Mouse (Mus musculus) MEL (cell line): ENCODE measurements around the gene Pfkfb4. TPM values are rescaled to one million over a fixed set of nuclear protein-coding genes. Genes with fewer than 3 reads are reported as not detected.

ENCODE experiments used
- DNase-seq: peaks from one replicate; pipeline ENCODE4 v3.0.0; 2011; ENCODE audit warnings: low read depth, low spot score
- H3K27ac ChIP-seq: 2 replicates; pipeline ENCODE4 v1.5.1; 2012; ENCODE audit warnings: low read depth, mild to moderate bottlenecking, control low read depth, low read length, moderate library complexity; ENCODE audit not compliant: control insufficient read depth
- H3K27me3 ChIP-seq, 2 experiments: fragments of 150-350 bp in 1 of 2; sonication (generic) in 1 of 2; 2 replicates each; pipeline ENCODE4 v1.6.1; 2012; ENCODE audit warnings: low read length in 2 of 2, mild to moderate bottlenecking in 2 of 2, improper control_type of control experiment in 1 of 2, moderate library complexity in 1 of 2; ENCODE audit not compliant: insufficient read depth in 2 of 2, control insufficient read depth in 1 of 2
- H3K36me3 ChIP-seq, 2 experiments: 2 replicates each; pipeline ENCODE4 v1.6.1; 2012 to 2014; ENCODE audit warnings: low read length in 2 of 2, improper control_type of control experiment in 1 of 2, inconsistent platforms in 1 of 2, mild to moderate bottlenecking in 1 of 2; ENCODE audit not compliant: insufficient read depth in 2 of 2, control insufficient read depth in 1 of 2
- H3K4me1 ChIP-seq, 2 experiments: fragments of 150-350 bp in 1 of 2; sonication (generic) in 1 of 2; 2 replicates each; pipeline ENCODE4 v1.6.1; 2012; ENCODE audit warnings: low read length in 2 of 2, improper control_type of control experiment in 1 of 2, mild to moderate bottlenecking in 1 of 2; ENCODE audit not compliant: insufficient read depth in 2 of 2, control insufficient read depth in 1 of 2
- H3K4me3 ChIP-seq, 2 experiments: fragments of 150-350 bp in 1 of 2; sonication (generic) in 1 of 2; 2 replicates each; pipeline ENCODE4 v1.5.1; 2012; ENCODE audit warnings: low read depth in 2 of 2, low read length in 2 of 2, mild to moderate bottlenecking in 2 of 2, moderate library complexity in 2 of 2, control low read depth in 1 of 2, improper control_type of control experiment in 1 of 2; ENCODE audit not compliant: control insufficient read depth in 1 of 2, insufficient read depth in 1 of 2
- H3K79me2 ChIP-seq: 2 replicates; pipeline ENCODE4 v1.6.1; 2012; ENCODE audit warnings: mild to moderate bottlenecking, low read length, moderate library complexity; ENCODE audit not compliant: control insufficient read depth, poor library complexity, insufficient read depth
- H3K9ac ChIP-seq: 2 replicates; pipeline ENCODE4 v1.6.1; 2012; ENCODE audit warnings: low read depth, mild to moderate bottlenecking, control low read depth, low read length, moderate library complexity; ENCODE audit not compliant: control insufficient read depth, poor library complexity, severe bottlenecking
- H3K9me3 ChIP-seq: fragments of 150-350 bp; sonication (generic); replicated peaks from 2 replicates; pipeline ENCODE4 v1.6.1; 2012; ENCODE audit warnings: mild to moderate bottlenecking, low read length, improper control_type of control experiment, moderate library complexity; ENCODE audit not compliant: insufficient read depth
- E2F4 ChIP-seq: IDR thresholded peaks from 2 replicates; pipeline ENCODE4 v1.6.1; 2011; ENCODE audit warnings: low read depth, low read length, improper control_type of control experiment, borderline replicate concordance
- ELF1 ChIP-seq: IDR thresholded peaks from 2 replicates; pipeline ENCODE4 v1.6.1; 2014; ENCODE audit warnings: low read depth, mild to moderate bottlenecking, inconsistent platforms, low read length, improper control_type of control experiment, moderate library complexity
- ETS1 ChIP-seq: IDR thresholded peaks from 2 replicates; pipeline ENCODE4 v1.6.1; 2012; ENCODE audit warnings: low read depth, mild to moderate bottlenecking, inconsistent platforms, low read length, improper control_type of control experiment, moderate library complexity
- MXI1 ChIP-seq: IDR thresholded peaks from 2 replicates; pipeline ENCODE4 v1.6.1; 2011; ENCODE audit warnings: mild to moderate bottlenecking, low read depth, low read length, improper control_type of control experiment
- NRF1 ChIP-seq: IDR thresholded peaks from 2 replicates; pipeline ENCODE4 v1.6.1; 2014; ENCODE audit warnings: low read depth, mild to moderate bottlenecking, inconsistent platforms, low read length, improper control_type of control experiment, moderate library complexity; ENCODE audit not compliant: poor library complexity, insufficient read depth, severe bottlenecking
- SIN3A ChIP-seq: IDR thresholded peaks from 2 replicates; pipeline ENCODE4 v1.6.1; 2012; ENCODE audit warnings: low read length, improper control_type of control experiment, inconsistent platforms
- TBP ChIP-seq: IDR thresholded peaks from 2 replicates; pipeline ENCODE4 v1.8.0; 2011; ENCODE audit warnings: low read depth, low read length, improper control_type of control experiment
- UBTF ChIP-seq: IDR thresholded peaks from 2 replicates; pipeline ENCODE4 v1.6.1; 2012; ENCODE audit warnings: low read depth, mild to moderate bottlenecking, inconsistent platforms, low read length, improper control_type of control experiment, moderate library complexity, borderline replicate concordance; ENCODE audit not compliant: insufficient read depth
- USF2 ChIP-seq, 2 experiments: IDR thresholded peaks; 2 replicates each; pipeline ENCODE4 v1.6.1; 2011 to 2012; ENCODE audit warnings: improper control_type of control experiment in 2 of 2, low read length in 2 of 2, borderline replicate concordance in 1 of 2, inconsistent platforms in 1 of 2, low read depth in 1 of 2, mild to moderate bottlenecking in 1 of 2; ENCODE audit not compliant: insufficient read depth in 1 of 2
- ZC3H11A ChIP-seq: IDR thresholded peaks from 2 replicates; pipeline ENCODE4 v1.6.1; 2012; ENCODE audit warnings: low read depth, mild to moderate bottlenecking, inconsistent platforms, low read length, improper control_type of control experiment
- ZKSCAN1 ChIP-seq: IDR thresholded peaks from 2 replicates; pipeline ENCODE4 v1.6.1; 2012; ENCODE audit warnings: low read depth, mild to moderate bottlenecking, inconsistent platforms, low read length, improper control_type of control experiment, moderate library complexity
- ZNF384 ChIP-seq: IDR thresholded peaks from 2 replicates; pipeline ENCODE4 v1.6.1; 2012; ENCODE audit warnings: low read depth, mild to moderate bottlenecking, inconsistent platforms, low read length, improper control_type of control experiment
- polyA plus RNA-seq, 2 experiments: library from polyadenylated mRNA; stranded (reverse) in 1 of 2; unstranded in 1 of 2; fragments of >175 nt in 1 of 2; fragments of >200 nt in 1 of 2; gene quantifications; 2 replicates each; pipeline versions ENCODE4 v1.2.1 to v1.2.4; 2012; ENCODE audit warnings: low replicate concordance in 2 of 2, low read depth in 1 of 2; ENCODE audit not compliant: insufficient read length in 2 of 2, insufficient read depth in 1 of 2, missing spikeins in 1 of 2
- total RNA-seq: library from RNA; depleted of rRNA; stranded (reverse); fragments of 300-350 nt; gene quantifications from 2 replicates; pipeline ENCODE4 v1.2.3, GENCODE M21; 2012

Pfkfb4 gene
- total and polyA plus RNA-seq, 3 experiments: 3.2 to 6.4 TPM; not detected in 1

DNA sequence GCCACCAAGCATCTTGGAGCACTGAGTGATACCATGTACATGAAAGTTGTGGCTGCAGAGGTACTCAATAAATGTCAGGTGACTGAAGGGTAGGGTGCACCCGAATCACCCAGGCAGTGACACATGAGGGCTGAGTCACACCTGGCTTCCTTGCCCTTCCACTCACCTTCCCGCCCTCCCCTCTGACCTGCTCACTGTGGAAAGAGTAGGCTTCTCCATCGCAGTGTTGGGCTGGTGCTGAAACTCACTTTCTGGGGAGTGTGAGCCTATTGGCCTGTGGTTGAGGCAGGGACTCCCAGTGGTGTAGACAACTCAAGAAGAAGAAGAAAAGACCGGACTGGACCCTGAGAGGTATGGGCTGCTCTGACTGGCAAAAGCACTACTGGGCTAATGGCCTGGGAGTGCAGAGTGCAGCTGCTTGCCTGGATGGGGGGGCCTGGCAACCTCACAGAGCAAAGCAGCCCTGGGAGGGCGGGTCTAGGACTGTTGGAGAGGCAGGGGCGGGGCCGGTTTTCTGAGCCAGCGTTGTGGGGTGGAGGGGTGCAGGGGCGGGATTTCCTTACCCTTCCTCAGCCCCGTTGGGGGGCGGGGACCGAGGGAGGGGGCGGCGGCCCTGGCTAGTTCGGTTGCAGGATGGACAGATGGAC lies 3.8 kb upstream of the Pfkfb4 start:
- Histone ChIP-seq H3K27me3 (no peaks in the 10 kb centered on the region), H3K4me1 (peaks cover 5 to 31% of the 10 kb centered on the region in 2 experiments), H3K9ac (no peak overlapping the region), H3K36me3 (peaks cover 0 to 10% of the 10 kb centered on the region in 2 experiments; a peak in 2 of 4 replicates)
- TF ChIP-seq ZC3H11A (no peak), ZNF384 (no peak), USF2 (IDR thresholded peaks at IDR 0.05; ENCODE audit: borderline replicate concordance in 1 of 2, insufficient read depth in 1 of 2, low read depth in 1 of 2, low read length in 2 of 2) (no peak), SIN3A (no peak), MXI1 (no peak), TBP (no peak), ELF1 (no peak), UBTF (no peak), NRF1 (no peak)
- TF ChIP-seq, all 39 proteins: peak for 0
- peak; percentile 45 for DNase-seq
- Histone ChIP-seq H3K9me3 (no peaks in the 10 kb centered on the region), H3K4me3 (no peak overlapping the region), H3K79me2 (no peaks in the 10 kb centered on the region; the same call in 1 of the 2 replicates), H3K27ac (no peak overlapping the region)

- Histone ChIP-seq H3K36me3 (peaks cover 0 to 11% of the 10 kb centered on the region in 2 experiments; a peak in 2 of 4 replicates), H3K27ac (no peak overlapping the region), H3K4me3 (no peak overlapping the region), H3K9me3 (no peaks in the 10 kb centered on the region), H3K27me3 (no peaks in the 10 kb centered on the region), H3K4me1 (peaks cover 2 to 23% of the 10 kb centered on the region in 2 experiments)
- DNase-seq: no peak
- TF ChIP-seq ZKSCAN1 (no peak), ZC3H11A (no peak), E2F4 (no peak), ETS1 (no peak), UBTF (no peak)
- TF ChIP-seq, all 39 proteins: peak for 0
- Histone ChIP-seq H3K9ac (no peak overlapping the region), H3K79me2 (no peaks in the 10 kb centered on the region; the same call in 1 of the 2 replicates)
Observed at GRCm38 (mm10) chr9:108989802-108990461, 1.6 kb upstream of the Pfkfb4 start.
